ENCODE assay signal across 8 mouse cellular contexts in the genomic region with DNA sequence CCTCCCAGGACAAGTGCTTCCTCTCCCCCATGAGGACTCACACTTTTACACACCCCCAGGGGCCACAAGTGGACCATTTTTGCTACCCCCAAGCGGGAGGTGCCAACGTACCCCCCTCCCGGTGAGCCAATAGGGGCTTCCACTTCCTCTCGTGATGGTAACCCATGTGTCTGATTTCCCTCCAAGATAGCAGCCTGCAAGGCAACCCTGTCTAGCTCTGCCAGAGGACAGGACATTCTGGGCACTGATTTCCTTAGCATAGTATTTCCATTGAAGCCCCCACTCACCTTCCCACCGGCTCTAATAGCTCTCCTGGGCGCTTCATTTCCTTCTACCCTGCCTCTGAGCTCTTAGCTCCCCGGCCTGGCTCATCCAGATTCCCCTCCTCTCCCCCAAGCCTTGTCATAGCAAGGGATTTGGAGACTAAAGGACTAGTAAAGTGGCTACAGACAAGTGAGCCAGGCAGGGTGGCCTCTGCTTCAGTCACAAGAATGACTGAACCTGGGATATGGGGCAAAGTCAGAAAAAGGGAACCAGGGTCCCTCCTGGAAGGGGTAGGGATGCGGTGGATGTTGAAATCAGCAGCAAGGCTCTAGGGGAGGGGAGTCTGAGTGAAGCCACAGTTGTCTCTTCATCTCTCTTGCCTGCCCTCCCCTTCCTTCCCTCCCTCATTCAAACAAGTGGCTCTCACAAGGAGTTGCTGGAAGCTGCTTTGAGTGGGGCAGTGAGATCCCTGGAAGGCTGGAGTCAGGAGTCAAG. TPM values are rescaled to one million over a fixed set of nuclear protein-coding genes. Genes with fewer than 3 reads are reported as not detected.
DNase-seq lines count a peak whose midpoint lies in the region; ATAC-seq lines count a peak whose summit lies in the region.
"Had no signal": no experiment of that assay in that cellular context is flagged by ENCODE, and none has a peak within 500 bp of the region (broad histone marks: within the 10 kb centered on the region; RNA-seq: fewer than 3 reads in every experiment).

No protein-coding gene starts in this region.

- ATAC-seq in hindbrain, embryonic 12.5 days (ENCODE audit: low FRiP score): no peak
- ATAC-seq in megakaryocyte, adult 5-6 weeks (ENCODE audit: poor library complexity, severe bottlenecking): peak; percentile 17; the same call in 1 of the 2 replicates

- no peaks in the 10 kb centered on the region for H3K36me3 ChIP-seq in hindbrain, embryonic 12.5 days

- peaks cover 99% of the 10 kb centered on the region for H3K4me1 ChIP-seq in hindbrain, embryonic 12.5 days

- 4% methylated on average over 8 of the region's 8 CpGs for WGBS in hindbrain, embryonic 12.5 days

- peak overlapping the region; percentile 58 for H3K4me2 ChIP-seq in hindbrain, embryonic 12.5 days (replicated peaks)

- peak; percentile 34 for DNase-seq in retina, postnatal 1 day
- no peak for DNase-seq in retina, embryonic 14.5 days (ENCODE audit: low spot score)
- DNase-seq in thymus, postnatal 4 days: no peak
- DNase-seq in spleen, adult 12 weeks (ENCODE audit: low spot score): no peak
- DNase-seq in adipocyte (ENCODE audit: low spot score): no peak

- peaks cover 79% of the 10 kb centered on the region for H3K27me3 ChIP-seq in hindbrain, embryonic 12.5 days

- H3K9ac ChIP-seq in hindbrain, embryonic 12.5 days: peak overlapping the region; percentile 60; the same call in 1 of the 2 replicates

- H3K9me3 ChIP-seq in hindbrain, embryonic 12.5 days (replicated peaks): no peaks in the 10 kb centered on the region

- H3K4me3 ChIP-seq in hindbrain, embryonic 12.5 days: peak overlapping the region; percentile 26

- H3K27ac ChIP-seq in hindbrain, embryonic 12.5 days: peak overlapping the region; percentile 65

RNA-seq across cellular contexts. Expression of a gene that starts 0.7 kb away (rescaled TPM):
- 18.3 and 19.0 TPM in 2 replicates for polyA plus RNA-seq in hindbrain, embryonic 12.5 days (2016; fragmentation: Nextera tagmentation; extraction: Ambion mirVana)
- total RNA-seq in megakaryocyte, adult 5-6 weeks (2015): not detected in 2 replicates
- not detected in 2 replicates for total RNA-seq in megakaryocyte, adult 5-6 weeks (2017)
- total RNA-seq: liver, adult 2 months had no signal
- polyA plus RNA-seq: liver, adult 2 months had no signal

RNA-seq across cellular contexts. Expression of a gene that starts 13.8 kb away (rescaled TPM):
- 73.1 and 74.1 TPM in 2 replicates for polyA plus RNA-seq in hindbrain, embryonic 12.5 days (2016; fragmentation: Nextera tagmentation; extraction: Ambion mirVana)
- total RNA-seq in megakaryocyte, adult 5-6 weeks (2015): 71.8 and 79.4 TPM in 2 replicates
- 56.5 and 58.9 TPM in 2 replicates for total RNA-seq in megakaryocyte, adult 5-6 weeks (2017)

RNA-seq across cellular contexts. Expression of a gene that starts 29.6 kb away (rescaled TPM):
- 39.2 and 41.5 TPM in 2 replicates for polyA plus RNA-seq in hindbrain, embryonic 12.5 days (2016; fragmentation: Nextera tagmentation; extraction: Ambion mirVana)
- total RNA-seq in megakaryocyte, adult 5-6 weeks (2015): 0.50 and 0.69 TPM in 2 replicates
- 0.37 and 0.41 TPM in 2 replicates for total RNA-seq in megakaryocyte, adult 5-6 weeks (2017)

RNA-seq across cellular contexts. Expression of a gene that starts 29.8 kb away (rescaled TPM):
- polyA plus RNA-seq in hindbrain, embryonic 12.5 days (2016; fragmentation: Nextera tagmentation; extraction: Ambion mirVana): 25.3 and 25.7 TPM in 2 replicates
- total RNA-seq in megakaryocyte, adult 5-6 weeks (2015): 0.11 TPM in 1 of 2 replicates, not detected in the other
- total RNA-seq in megakaryocyte, adult 5-6 weeks (2017): 0.15 TPM in 1 of 2 replicates, not detected in the other

RNA-seq across cellular contexts. Expression of a gene that starts 56.7 kb away (rescaled TPM):
- polyA plus RNA-seq in hindbrain, embryonic 12.5 days (2016; fragmentation: Nextera tagmentation; extraction: Ambion mirVana): 63.4 and 66.4 TPM in 2 replicates
- total RNA-seq in megakaryocyte, adult 5-6 weeks (2015): not detected in 2 replicates
- total RNA-seq in megakaryocyte, adult 5-6 weeks (2017): not detected in 2 replicates
